Mouse (Mus musculus): ENCODE data around the gene Spint4. TPM values are rescaled to one million over a fixed set of nuclear protein-coding genes. Genes with fewer than 3 reads are reported as not detected.
A peak's percentile ranks its signal among the peaks of the same experiment; 100 is the strongest.

The Spint4 gene
- polyA plus RNA-seq, 1 experiment from 2014 or later: not detected

- H3K4me3 ChIP-seq (replicated peaks; ENCODE audit: low read length): peak overlapping the region; percentile 24
- ATAC-seq (ENCODE audit: low FRiP score) (peak; percentile 73; the same call in 1 of the 2 replicates), DNase-seq (ENCODE audit: low spot score) (peak; percentile 74)
- peak overlapping the region; percentile 52 for H3K4me2 ChIP-seq (replicated peaks)
- H3K9ac ChIP-seq: no peak overlapping the region
- H3K4me1 ChIP-seq (replicated peaks; ENCODE audit: control insufficient read depth, insufficient read depth, low read length): peaks cover 5% of the 10 kb centered on the region; the same call in 1 of the 2 replicates
- H3K36me3 ChIP-seq (replicated peaks; ENCODE audit: control insufficient read depth, insufficient read depth): no peaks in the 10 kb centered on the region
- H3K9me3 ChIP-seq (ENCODE audit: control insufficient read depth, low read length): no peaks in the 10 kb centered on the region
- H3K27ac ChIP-seq: no peak overlapping the region
- no peaks in the 10 kb centered on the region for H3K27me3 ChIP-seq (ENCODE audit: control insufficient read depth, insufficient read depth, low read length)
- 22% methylated on average over 19 of the region's 19 CpGs for WGBS
Observed at GRCm38 (mm10) chr2:164678848-164679625, 19.3 kb upstream of the Spint4 start.

- Histone ChIP-seq H3K9ac (no peak overlapping the region), H3K36me3 (replicated peaks; ENCODE audit: control insufficient read depth, insufficient read depth) (no peaks in the 10 kb centered on the region), H3K4me1 (replicated peaks; ENCODE audit: control insufficient read depth, insufficient read depth, low read length) (peaks cover 5% of the 10 kb centered on the region; the same call in 1 of the 2 replicates), H3K4me3 (replicated peaks; ENCODE audit: low read length) (no peak overlapping the region), H3K27me3 (ENCODE audit: control insufficient read depth, insufficient read depth, low read length) (no peaks in the 10 kb centered on the region), H3K9me3 (ENCODE audit: control insufficient read depth, low read length) (no peaks in the 10 kb centered on the region), H3K4me2 (replicated peaks) (no peak overlapping the region), H3K27ac (no peak overlapping the region)
- DNase-seq (ENCODE audit: low spot score): no peak
- ATAC-seq (ENCODE audit: low FRiP score): no peak
- WGBS: 65% methylated on average over 3 of the region's 3 CpGs
Observed at GRCm38 (mm10) chr2:164679906-164680305, 18.4 kb upstream of the Spint4 start.

GRCm38 (mm10) chr2:164684807-164685206, 13.5 kb upstream of the Spint4 start, which contains the start of gene Wfdc13:
Wfdc13 (plus strand) TSS chr2:164685107.
- no peak within 1 kb of the TSS for H3K4me2 ChIP-seq (replicated peaks)
- H3K27ac ChIP-seq: no peak within 1 kb of the TSS
- no peaks in the 10 kb centered on the region for H3K4me1 ChIP-seq (replicated peaks; ENCODE audit: control insufficient read depth, insufficient read depth, low read length)
- no peak within 1 kb of the TSS for H3K4me3 ChIP-seq (replicated peaks; ENCODE audit: low read length)
- H3K36me3 ChIP-seq (replicated peaks; ENCODE audit: control insufficient read depth, insufficient read depth): no peaks in the 10 kb centered on the region
- ATAC-seq (ENCODE audit: low FRiP score) (no peak), DNase-seq (ENCODE audit: low spot score) (no peak)
- no peak within 1 kb of the TSS for H3K9ac ChIP-seq
- H3K27me3 ChIP-seq (ENCODE audit: control insufficient read depth, insufficient read depth, low read length): no peaks in the 10 kb centered on the region
- no peaks in the 10 kb centered on the region for H3K9me3 ChIP-seq (ENCODE audit: control insufficient read depth, low read length)
- 84% methylated on average over 3 of the region's 3 CpGs for WGBS

DNA sequence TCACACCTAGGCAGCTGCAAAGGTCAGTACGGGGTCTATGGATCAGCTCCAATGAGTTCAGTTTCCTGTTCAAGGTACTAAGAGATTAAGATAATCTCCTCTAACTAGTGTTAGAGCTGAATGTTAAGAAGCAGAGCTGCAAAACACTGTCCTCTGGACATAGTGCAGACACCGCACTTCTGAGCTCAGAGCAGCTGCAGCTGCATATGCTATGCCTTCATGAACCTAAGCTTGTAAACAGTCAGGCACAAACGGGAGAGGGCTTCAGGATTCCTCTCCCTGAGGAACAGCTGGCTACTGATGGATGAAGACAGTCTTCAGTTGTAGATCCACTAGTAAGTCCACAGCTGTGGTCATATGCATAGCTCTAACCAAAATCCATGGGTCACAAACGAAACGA, 2.7 kb downstream of the Spint4 start:
- Histone ChIP-seq H3K9me3 (ENCODE audit: control insufficient read depth, low read length) (no peaks in the 10 kb centered on the region), H3K4me2 (replicated peaks) (no peak overlapping the region), H3K4me3 (replicated peaks; ENCODE audit: low read length) (no peak overlapping the region), H3K36me3 (replicated peaks; ENCODE audit: control insufficient read depth, insufficient read depth) (no peaks in the 10 kb centered on the region), H3K9ac (no peak overlapping the region), H3K4me1 (replicated peaks; ENCODE audit: control insufficient read depth, insufficient read depth, low read length) (no peaks in the 10 kb centered on the region), H3K27ac (no peak overlapping the region), H3K27me3 (ENCODE audit: control insufficient read depth, insufficient read depth, low read length) (no peaks in the 10 kb centered on the region)
- no peak for ATAC-seq (ENCODE audit: low FRiP score)
- 88% methylated on average over 5 of the region's 5 CpGs for WGBS
- DNase-seq (ENCODE audit: low spot score): no peak

- Histone ChIP-seq H3K4me1 (replicated peaks; ENCODE audit: control insufficient read depth, insufficient read depth, low read length) (no peaks in the 10 kb centered on the region), H3K27me3 (ENCODE audit: control insufficient read depth, insufficient read depth, low read length) (no peaks in the 10 kb centered on the region), H3K4me2 (replicated peaks) (no peak overlapping the region), H3K27ac (no peak overlapping the region), H3K9ac (no peak overlapping the region), H3K4me3 (replicated peaks; ENCODE audit: low read length) (no peak overlapping the region), H3K36me3 (replicated peaks; ENCODE audit: control insufficient read depth, insufficient read depth) (no peaks in the 10 kb centered on the region), H3K9me3 (ENCODE audit: control insufficient read depth, low read length) (no peaks in the 10 kb centered on the region)
- WGBS: 85% methylated on average over 5 of the region's 5 CpGs
- ATAC-seq (ENCODE audit: low FRiP score): no peak
- no peak for DNase-seq (ENCODE audit: low spot score)
Observed at GRCm38 (mm10) chr2:164701761-164702160, 3.5 kb downstream of the Spint4 start.

DNA sequence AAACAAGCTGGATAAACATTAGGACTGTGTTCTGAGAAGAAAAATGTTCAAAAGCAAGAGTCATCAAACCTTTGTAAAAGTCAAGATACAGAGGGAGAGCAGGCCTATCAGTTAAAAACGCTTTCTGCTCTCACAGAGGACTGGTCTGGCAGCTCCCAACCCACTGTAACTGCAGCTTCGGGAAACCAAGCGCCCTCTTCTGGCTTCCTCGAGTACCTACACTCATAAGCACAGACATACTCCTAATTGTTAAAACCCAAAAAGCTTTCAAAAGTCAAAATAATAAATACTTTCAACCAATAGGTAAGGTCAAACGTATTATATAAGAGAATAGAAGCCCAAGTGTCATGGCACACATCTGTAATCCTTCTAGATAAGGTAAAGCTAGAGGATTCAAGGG, 5.9 kb downstream of the Spint4 start:
- 86% methylated on average over 5 of the region's 5 CpGs for WGBS
- no peak overlapping the region for H3K27ac ChIP-seq
- no peak for ATAC-seq (ENCODE audit: low FRiP score)

GRCm38 (mm10) chr2:164705328-164705727, 7.0 kb downstream of the Spint4 start:
- Histone ChIP-seq H3K27ac (no peak overlapping the region), H3K4me1 (replicated peaks; ENCODE audit: control insufficient read depth, insufficient read depth, low read length) (no peaks in the 10 kb centered on the region), H3K4me2 (replicated peaks) (no peak overlapping the region), H3K36me3 (replicated peaks; ENCODE audit: control insufficient read depth, insufficient read depth) (no peaks in the 10 kb centered on the region), H3K9me3 (ENCODE audit: control insufficient read depth, low read length) (no peaks in the 10 kb centered on the region), H3K9ac (no peak overlapping the region), H3K27me3 (ENCODE audit: control insufficient read depth, insufficient read depth, low read length) (no peaks in the 10 kb centered on the region), H3K4me3 (replicated peaks; ENCODE audit: low read length) (no peak overlapping the region)
- ATAC-seq (ENCODE audit: low FRiP score) (no peak), DNase-seq (ENCODE audit: low spot score) (no peak)
- 88% methylated on average over 6 of the region's 6 CpGs for WGBS

More for the DNA sequence above, 5.9 kb downstream of the Spint4 start:
- H3K4me3 ChIP-seq (replicated peaks; ENCODE audit: low read length): no peak overlapping the region
- H3K4me2 ChIP-seq (replicated peaks): no peak overlapping the region
- no peaks in the 10 kb centered on the region for H3K4me1 ChIP-seq (replicated peaks; ENCODE audit: control insufficient read depth, insufficient read depth, low read length)
- no peak for DNase-seq (ENCODE audit: low spot score)
- no peaks in the 10 kb centered on the region for H3K36me3 ChIP-seq (replicated peaks; ENCODE audit: control insufficient read depth, insufficient read depth)
- H3K9me3 ChIP-seq (ENCODE audit: control insufficient read depth, low read length): no peaks in the 10 kb centered on the region
- H3K27me3 ChIP-seq (ENCODE audit: control insufficient read depth, insufficient read depth, low read length): no peaks in the 10 kb centered on the region
- no peak overlapping the region for H3K9ac ChIP-seq

GRCm38 (mm10) chr2:164705991-164706390, 7.7 kb downstream of the Spint4 start:
- no peak overlapping the region for H3K9ac ChIP-seq
- no peaks in the 10 kb centered on the region for H3K9me3 ChIP-seq (ENCODE audit: control insufficient read depth, low read length)
- H3K27me3 ChIP-seq (ENCODE audit: control insufficient read depth, insufficient read depth, low read length): no peaks in the 10 kb centered on the region
- 93% methylated on average over 14 of the region's 14 CpGs for WGBS
- no peak overlapping the region for H3K4me3 ChIP-seq (replicated peaks; ENCODE audit: low read length)
- no peaks in the 10 kb centered on the region for H3K36me3 ChIP-seq (replicated peaks; ENCODE audit: control insufficient read depth, insufficient read depth)
- H3K4me2 ChIP-seq (replicated peaks): no peak overlapping the region
- H3K4me1 ChIP-seq (replicated peaks; ENCODE audit: control insufficient read depth, insufficient read depth, low read length): no peaks in the 10 kb centered on the region
- no peak for DNase-seq (ENCODE audit: low spot score)
- ATAC-seq (ENCODE audit: low FRiP score): no peak
- H3K27ac ChIP-seq: no peak overlapping the region

DNA sequence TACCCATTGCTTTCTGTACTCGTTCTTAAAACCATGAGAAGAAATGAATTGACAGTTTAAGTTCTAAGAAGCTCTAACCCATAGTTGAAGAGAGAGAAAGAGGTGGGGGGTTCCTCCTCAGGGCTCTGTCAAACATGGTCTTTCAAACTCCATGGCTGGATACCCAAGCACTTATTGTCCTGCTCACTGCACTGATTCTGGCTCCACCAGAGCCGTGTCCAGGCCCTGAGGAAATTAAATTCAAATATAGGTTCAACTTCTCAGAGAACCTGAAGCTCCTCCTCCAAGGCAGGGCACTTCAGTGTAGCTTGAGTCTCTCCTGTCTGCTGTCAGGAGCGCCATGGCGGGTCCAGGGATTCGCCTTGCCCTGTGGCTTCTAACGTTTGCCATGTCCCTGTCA, 16.7 kb downstream of the Spint4 start, which contains the start of gene Spint5:
Gene Spint5 (plus strand): TSS at position 301 of the 400 bp plus-strand sequence.
- no peaks in the 10 kb centered on the region for H3K36me3 ChIP-seq (replicated peaks; ENCODE audit: control insufficient read depth, insufficient read depth)
- H3K4me2 ChIP-seq (replicated peaks): no peak within 1 kb of the TSS
- H3K9me3 ChIP-seq (ENCODE audit: control insufficient read depth, low read length): no peaks in the 10 kb centered on the region
- WGBS: 84% methylated on average over 6 of the region's 6 CpGs
- DNase-seq (ENCODE audit: low spot score) (no peak), ATAC-seq (ENCODE audit: low FRiP score) (no peak)
- no peak within 1 kb of the TSS for H3K4me3 ChIP-seq (replicated peaks; ENCODE audit: low read length)
- no peaks in the 10 kb centered on the region for H3K4me1 ChIP-seq (replicated peaks; ENCODE audit: control insufficient read depth, insufficient read depth, low read length)
- no peak within 1 kb of the TSS for H3K9ac ChIP-seq
- H3K27me3 ChIP-seq (ENCODE audit: control insufficient read depth, insufficient read depth, low read length): no peaks in the 10 kb centered on the region
- no peak within 1 kb of the TSS for H3K27ac ChIP-seq
